Mouse (Mus musculus) hindbrain, embryonic 11.5 days (tissue): ENCODE data around the gene Crb3. TPM values are rescaled to one million over a fixed set of nuclear protein-coding genes. Genes with fewer than 3 reads are reported as not detected.

ENCODE experiments used
- ATAC-seq: fragments of 200-750 bp; cut with Nextera tagmentation; 2 replicates; pipeline ENCODE4 v1.8.0; 2017; ENCODE audit warnings: mild to moderate bottlenecking, moderate TSS enrichment, moderate library complexity; ENCODE audit not compliant: low FRiP score
- DNase-seq: peaks from one replicate; pipeline ENCODE4 v3.0.0-alpha.2; 2015; ENCODE audit warnings: low spot score
- H3K27ac ChIP-seq: fragments of 300-500 bp; sonication (generic); 2 replicates; pipeline ENCODE4 v1.5.1; 2014; ENCODE audit warnings: mild to moderate bottlenecking, low read depth, low read length
- H3K27me3 ChIP-seq: fragments of 300-500 bp; sonication (generic); 2 replicates; pipeline ENCODE4 v1.6.1; 2014; ENCODE audit warnings: mild to moderate bottlenecking, low read length, moderate library complexity, mixed read lengths; ENCODE audit not compliant: control insufficient read depth, insufficient read depth
- H3K36me3 ChIP-seq: fragments of 300-500 bp; sonication (generic); 2 replicates; pipeline ENCODE4 v1.6.1; 2014; ENCODE audit warnings: mild to moderate bottlenecking, low read length, moderate library complexity, mixed read lengths; ENCODE audit not compliant: control insufficient read depth, insufficient read depth
- H3K4me1 ChIP-seq: fragments of 300-500 bp; sonication (generic); replicated peaks from 2 replicates; pipeline ENCODE4 v1.6.1; 2014; ENCODE audit warnings: low read length, mixed read lengths; ENCODE audit not compliant: control insufficient read depth, insufficient read depth
- H3K4me2 ChIP-seq: fragments of 300-500 bp; sonication (generic); replicated peaks from 2 replicates; pipeline ENCODE4 v1.6.1; 2014; ENCODE audit warnings: mild to moderate bottlenecking, low read depth, low read length
- H3K4me3 ChIP-seq: fragments of 300-500 bp; sonication (generic); 2 replicates; pipeline ENCODE4 v1.5.1; 2014; ENCODE audit warnings: low read depth, low read length
- H3K9ac ChIP-seq: fragments of 300-500 bp; sonication (generic); 2 replicates; pipeline ENCODE4 v1.6.1; 2014; ENCODE audit warnings: low read depth, low read length
- H3K9me3 ChIP-seq: fragments of 300-500 bp; sonication (generic); 2 replicates; pipeline ENCODE4 v1.6.1; 2016; ENCODE audit warnings: low read length; ENCODE audit not compliant: control insufficient read depth
- WGBS: fragments of 180-500 bp; shearing (Covaris S2); extraction: QIAGEN DNeasy Blood & Tissue Kit; methylation state at CpG from one replicate; pipeline ENCODE4 v1.1.7; 2014; 5-methylcytosine and 5-hydroxymethylcytosine counted together
- polyA plus RNA-seq: library from polyadenylated mRNA; unstranded; fragments of >200 nt; fragmentation: Nextera tagmentation; extraction: Ambion mirVana; gene quantifications from 2 replicates; pipeline ENCODE4 v1.2.1, GENCODE M21; 2014

Gene Crb3
- 2.1 and 3.6 TPM in 2 replicates for polyA plus RNA-seq

DNA sequence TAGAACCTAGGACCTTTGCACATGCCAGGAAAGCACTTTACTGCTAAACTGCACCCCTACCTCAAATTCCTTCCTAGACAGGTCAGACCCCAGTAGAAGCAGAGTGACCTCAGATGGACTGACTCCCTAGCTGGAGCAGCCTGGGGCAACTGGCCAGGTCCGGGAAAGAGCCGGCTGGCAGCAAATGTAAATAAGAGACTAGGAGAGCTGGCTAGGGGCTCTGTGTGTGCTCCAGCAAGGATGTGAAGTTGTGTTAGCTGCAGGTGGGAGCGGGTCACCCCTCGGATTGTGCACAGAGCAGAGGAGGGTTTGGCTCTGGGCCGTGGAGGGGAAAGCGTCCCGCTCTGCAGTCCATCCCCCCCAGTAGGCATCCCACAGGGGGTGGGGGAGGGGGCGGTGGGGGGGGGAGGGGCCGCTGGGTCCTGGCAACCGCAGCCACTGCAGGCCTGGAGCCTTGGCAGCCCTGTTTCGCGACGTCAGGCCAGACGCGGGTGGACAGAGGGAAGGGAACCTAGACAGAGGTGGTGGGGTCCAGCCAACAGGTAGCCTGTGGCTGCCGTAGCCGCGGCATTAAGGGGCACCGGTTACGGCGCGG is at the start of gene Crb3:
TSS of gene Crb3 (plus strand) at position 215 of the 595 bp plus-strand sequence.
- no peak for DNase-seq
- Histone ChIP-seq H3K4me3 (peak within 1 kb of the TSS; percentile 75), H3K36me3 (no peaks in the 10 kb centered on the region), H3K27me3 (peaks cover 27% of the 10 kb centered on the region), H3K4me2 (peak within 1 kb of the TSS; percentile 85), H3K9me3 (no peaks in the 10 kb centered on the region), H3K4me1 (peaks cover 5% of the 10 kb centered on the region), H3K9ac (peak within 1 kb of the TSS; percentile 52), H3K27ac (peak within 1 kb of the TSS; percentile 70)
- peak; percentile 15 for ATAC-seq
- WGBS = under 1% methylated on average over 16 of the region's 22 CpGs

DNA sequence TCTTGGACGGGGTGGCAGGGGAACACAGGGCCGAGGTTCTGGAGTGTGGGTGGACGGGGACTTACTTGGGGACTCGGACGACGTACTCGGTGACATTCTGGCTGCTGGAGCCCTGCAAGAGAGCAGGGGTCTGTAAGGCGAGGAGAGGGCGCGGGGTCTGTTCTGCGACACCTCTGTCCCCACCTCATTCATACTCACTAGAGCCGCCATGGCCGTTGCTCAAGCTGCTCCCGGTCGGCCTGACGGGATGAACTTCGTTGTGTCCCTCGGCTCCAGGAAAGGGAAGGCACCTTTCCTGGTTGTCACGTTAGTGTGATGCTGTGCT is 48.0 kb upstream of the Crb3 start:
- Histone ChIP-seq H3K27ac (peak overlapping the region; percentile 48; the same call in 1 of the 2 replicates), H3K4me2 (peak overlapping the region; percentile 75), H3K36me3 (no peaks in the 10 kb centered on the region), H3K9me3 (no peaks in the 10 kb centered on the region), H3K9ac (peak overlapping the region; percentile 66), H3K4me3 (peak overlapping the region; percentile 71), H3K4me1 (no peaks in the 10 kb centered on the region), H3K27me3 (no peaks in the 10 kb centered on the region)
- under 1% methylated on average over 19 of the region's 19 CpGs for WGBS
- ATAC-seq (peak; percentile 67), DNase-seq (no peak)

DNA sequence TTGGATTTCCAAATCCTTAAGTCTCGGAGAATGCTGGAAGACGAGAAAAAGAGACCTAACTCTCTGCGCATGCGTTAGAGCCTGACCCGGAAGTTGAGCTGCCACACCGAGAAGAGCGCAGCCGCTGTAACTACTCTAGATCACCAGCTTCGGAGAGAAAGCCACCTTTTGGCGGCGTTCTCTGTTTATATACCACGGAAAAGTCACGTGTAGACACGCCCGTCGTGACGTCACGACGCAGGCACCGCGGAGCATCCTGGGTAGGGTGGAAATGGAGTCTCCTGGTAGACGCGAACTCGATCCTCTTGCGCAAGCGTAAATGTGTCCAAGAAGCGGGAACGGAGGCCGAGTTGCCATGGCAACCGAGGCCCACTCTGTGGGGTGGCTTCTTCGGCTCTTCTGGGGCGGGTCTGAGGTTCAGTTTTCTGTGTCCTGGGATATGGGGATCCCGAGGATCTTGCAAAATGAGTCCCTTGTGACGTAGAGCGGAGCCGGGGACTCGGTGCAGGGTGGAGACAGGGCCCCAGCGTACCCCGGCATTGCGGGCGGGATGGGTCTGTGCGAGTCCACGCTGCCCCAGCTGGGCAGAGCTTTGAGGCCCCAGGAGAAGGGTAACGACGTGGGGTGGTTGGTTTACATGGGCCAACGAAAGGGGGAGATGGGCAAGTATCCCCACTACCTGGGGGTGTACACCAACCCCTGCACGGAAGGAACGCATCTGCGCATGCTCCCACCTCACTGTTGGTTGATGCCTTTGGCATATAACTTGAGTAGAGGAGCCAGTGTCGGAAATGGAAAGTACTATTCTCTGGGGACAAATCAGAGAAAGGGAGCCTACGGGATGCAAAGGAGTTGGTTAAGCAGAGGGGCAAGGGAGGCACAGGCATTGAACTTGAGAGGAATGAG is 47.4 kb upstream of the Crb3 start, which contains the start of the genes Gtf2f1 and Gm17949:
TSS of gene Gtf2f1 (minus strand) at position 53 of the 906 bp plus-strand sequence.
TSS of gene Gm17949 (plus strand) at position 234 of the 906 bp plus-strand sequence.
- peak within 1 kb of the TSS; percentile 77 for H3K9ac ChIP-seq
- peak within 1 kb of the TSS; percentile 89 for H3K4me2 ChIP-seq
- under 1% methylated on average over 51 of the region's 51 CpGs for WGBS
- H3K4me3 ChIP-seq = peak within 1 kb of the TSS; percentile 71
- no peaks in the 10 kb centered on the region for H3K9me3 ChIP-seq
- peak; percentile 93 for ATAC-seq
- no peaks in the 10 kb centered on the region for H3K36me3 ChIP-seq
- DNase-seq = peak; percentile 100
- no peaks in the 10 kb centered on the region for H3K4me1 ChIP-seq
- H3K27ac ChIP-seq = peak within 1 kb of the TSS; percentile 86
- H3K27me3 ChIP-seq = no peaks in the 10 kb centered on the region

DNA sequence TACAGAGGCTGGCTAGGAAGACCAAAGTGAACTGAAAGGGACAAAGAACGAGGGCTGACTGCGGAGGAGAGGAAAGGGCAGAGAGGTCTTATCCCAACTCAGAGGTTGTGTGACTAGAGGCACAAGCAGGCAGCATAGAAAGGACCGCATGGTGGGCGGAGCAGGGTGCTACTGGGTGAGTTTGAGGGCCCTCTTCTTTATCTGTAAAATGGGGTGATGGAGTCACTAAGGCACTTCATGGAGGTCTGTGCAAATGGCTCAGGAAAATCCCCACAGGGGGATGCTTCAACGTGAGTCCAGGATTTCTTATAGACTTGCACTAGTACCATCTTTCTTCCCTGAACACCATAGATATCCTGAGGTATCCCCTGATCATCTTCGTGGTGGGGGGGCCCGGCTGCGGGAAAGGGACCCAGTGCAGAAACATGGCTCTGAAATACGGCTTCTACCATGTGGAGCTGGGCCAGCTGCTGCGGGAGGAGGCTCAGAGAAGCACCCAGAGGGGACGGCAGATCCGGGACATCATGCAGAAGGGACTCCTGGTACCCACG is 46.6 kb upstream of the Crb3 start:
- WGBS = 69% methylated on average over 13 of the region's 13 CpGs
- Histone ChIP-seq H3K4me2 (peak overlapping the region; percentile 89), H3K4me1 (no peaks in the 10 kb centered on the region), H3K9me3 (no peaks in the 10 kb centered on the region), H3K4me3 (no peak overlapping the region), H3K27me3 (no peaks in the 10 kb centered on the region), H3K9ac (no peak overlapping the region; the same call in 1 of the 2 replicates), H3K36me3 (no peaks in the 10 kb centered on the region), H3K27ac (no peak overlapping the region)
- no peak; the same call in 1 of the 2 replicates for ATAC-seq
- DNase-seq = no peak

DNA sequence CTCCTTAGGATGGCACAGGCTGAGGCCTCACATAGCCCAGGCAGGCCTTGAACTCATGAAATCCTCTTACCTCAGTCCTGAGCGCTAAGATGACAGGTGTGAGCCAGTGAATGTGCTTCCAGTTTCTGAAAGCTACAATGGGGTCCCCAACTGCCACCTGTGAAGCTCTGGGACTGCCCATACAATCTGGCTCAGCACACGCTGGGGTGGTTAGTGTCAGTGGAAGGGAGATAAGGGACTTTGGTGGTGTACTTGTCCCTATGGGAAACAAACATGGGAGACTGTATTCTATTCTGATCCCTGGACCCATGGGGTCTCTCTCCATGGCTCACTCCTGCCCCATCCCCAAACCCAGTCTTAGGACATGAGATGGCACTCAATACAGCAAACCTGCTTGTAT is 39.2 kb upstream of the Crb3 start:
- no peaks in the 10 kb centered on the region for H3K27me3 ChIP-seq
- H3K9me3 ChIP-seq = no peaks in the 10 kb centered on the region
- H3K4me2 ChIP-seq = no peak overlapping the region
- ATAC-seq (no peak), DNase-seq (no peak)
- H3K4me1 ChIP-seq = no peaks in the 10 kb centered on the region
- peaks cover 27% of the 10 kb centered on the region for H3K36me3 ChIP-seq
- H3K27ac ChIP-seq = no peak overlapping the region
- no peak overlapping the region for H3K4me3 ChIP-seq
- no peak overlapping the region for H3K9ac ChIP-seq
- 92% methylated on average over 2 of the region's 2 CpGs for WGBS

DNA sequence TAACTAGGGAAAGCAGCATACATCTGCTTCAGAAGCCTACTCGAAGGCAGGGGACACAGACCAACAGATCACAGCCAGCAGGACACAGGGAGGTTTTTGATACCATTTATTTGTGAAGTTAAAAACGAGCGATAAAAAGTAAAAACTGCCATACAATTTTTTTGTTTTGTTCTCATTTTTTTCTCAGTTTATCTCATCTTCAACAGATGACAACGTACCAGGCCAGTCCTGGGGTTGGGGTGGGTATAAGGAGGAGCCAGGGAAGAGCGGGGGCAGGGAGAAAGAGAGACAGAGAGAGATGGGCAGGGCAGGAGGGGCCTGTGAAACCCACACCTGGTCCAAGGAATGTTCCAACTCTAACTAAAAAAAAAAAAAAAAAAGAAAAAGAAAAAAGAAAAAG is 37.9 kb upstream of the Crb3 start:
- Histone ChIP-seq H3K9me3 (no peaks in the 10 kb centered on the region), H3K36me3 (peaks cover 32% of the 10 kb centered on the region), H3K4me3 (no peak overlapping the region), H3K27me3 (no peaks in the 10 kb centered on the region), H3K27ac (no peak overlapping the region), H3K9ac (no peak overlapping the region), H3K4me2 (no peak overlapping the region), H3K4me1 (no peaks in the 10 kb centered on the region)
- WGBS = 92% methylated on average over 5 of the region's 5 CpGs
- ATAC-seq (no peak), DNase-seq (no peak)

DNA sequence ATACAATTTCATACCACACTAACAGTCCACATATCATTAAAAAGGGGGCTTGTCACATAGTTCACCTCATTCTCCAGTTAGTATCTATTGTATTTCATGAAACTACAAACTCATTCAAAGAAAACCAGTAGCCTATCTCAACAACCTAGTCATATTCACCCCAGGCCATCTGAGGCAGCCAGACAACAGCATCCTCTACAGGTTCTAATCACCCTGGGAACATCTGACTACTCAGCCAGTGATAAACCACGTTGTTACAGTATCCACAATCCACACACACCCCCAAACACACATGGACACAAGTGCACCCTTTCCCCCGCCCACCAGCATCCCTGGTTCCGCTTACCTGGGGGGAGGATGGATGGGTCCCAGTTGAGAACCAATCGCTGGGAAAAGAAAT is 31.4 kb upstream of the Crb3 start:
- Histone ChIP-seq H3K4me2 (no peak overlapping the region), H3K4me3 (no peak overlapping the region), H3K9ac (no peak overlapping the region), H3K9me3 (no peaks in the 10 kb centered on the region), H3K27ac (no peak overlapping the region), H3K36me3 (peaks cover 28% of the 10 kb centered on the region), H3K27me3 (no peaks in the 10 kb centered on the region), H3K4me1 (peaks cover 9% of the 10 kb centered on the region)
- no peak for ATAC-seq
- no peak for DNase-seq
- WGBS = 87% methylated on average over 4 of the region's 4 CpGs

DNA sequence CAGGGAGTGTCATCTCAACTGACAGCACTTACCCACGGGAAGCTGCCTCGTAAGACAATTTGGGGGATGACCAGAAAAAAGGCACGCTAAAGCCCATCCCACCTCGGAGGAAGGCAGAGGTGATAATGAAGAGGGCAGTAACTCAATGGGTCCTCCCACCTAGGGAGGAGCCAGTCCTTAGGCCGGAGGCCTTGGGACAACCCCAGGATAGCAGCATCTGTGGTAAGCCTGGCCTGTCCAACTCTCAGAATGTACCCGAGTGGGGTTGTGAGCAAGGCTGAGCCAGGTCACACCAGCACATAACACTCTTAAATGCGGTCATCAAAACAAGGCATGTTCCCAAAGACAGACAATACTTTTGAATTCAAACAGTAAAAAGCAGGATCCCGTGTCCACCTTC is 29.2 kb upstream of the Crb3 start:
- Histone ChIP-seq H3K27me3 (no peaks in the 10 kb centered on the region), H3K9ac (peak overlapping the region; percentile 99), H3K4me1 (peaks cover 9% of the 10 kb centered on the region), H3K4me2 (peak overlapping the region; percentile 94), H3K4me3 (peak overlapping the region; percentile 78), H3K27ac (no peak overlapping the region), H3K36me3 (peaks cover 11% of the 10 kb centered on the region), H3K9me3 (no peaks in the 10 kb centered on the region)
- DNase-seq = no peak
- WGBS = 53% methylated on average over 8 of the region's 8 CpGs
- no peak for ATAC-seq
